Mouse (Mus musculus): ENCODE data around the gene Stx18.

- no peak for TF ChIP-seq POLR2A (IDR thresholded peaks at IDR 0.05; ENCODE audit: control insufficient read depth, extremely low read depth, insufficient read depth, low read length, poor library complexity)
- TF ChIP-seq CTCF (IDR thresholded peaks at IDR 0.05; ENCODE audit: borderline replicate concordance, control insufficient read depth, extremely low read depth, insufficient read depth, low read length, poor library complexity) = no peak
These were observed 130.0 kb downstream of the Stx18 start for GRCm38 (mm10) chr5:38168497-38168896.
